Mouse (Mus musculus) liver, adult 2 months (tissue): Measurements from ENCODE around the gene Defb45. TPM values are rescaled to one million over a fixed set of nuclear protein-coding genes. Genes with fewer than 3 reads are reported as not detected.

Source experiments
- DNase-seq: peaks from one replicate; pipeline ENCODE4 v3.0.0-alpha.2; 2011; ENCODE audit warnings: low read depth, low spot score; ENCODE audit errors: extremely low read depth
- H3K27ac ChIP-seq: fragments of 200-500 bp; replicated peaks from 2 replicates; pipeline ENCODE4 v1.5.1; 2012; ENCODE audit warnings: low read depth, mild to moderate bottlenecking, control low read depth, inconsistent platforms, low read length; ENCODE audit not compliant: insufficient read depth
- H3K27me3 ChIP-seq: fragments of 200-500 bp; 2 replicates; pipeline ENCODE4 v1.6.1; 2012; ENCODE audit warnings: mild to moderate bottlenecking, moderate library complexity, low read length, inconsistent platforms; ENCODE audit not compliant: control insufficient read depth, insufficient read depth
- H3K36me3 ChIP-seq: fragments of 200-500 bp; 2 replicates; pipeline ENCODE4 v1.6.1; 2012; ENCODE audit warnings: low read length, inconsistent platforms; ENCODE audit not compliant: control insufficient read depth, insufficient read depth
- H3K4me1 ChIP-seq: fragments of 200-500 bp; 2 replicates; pipeline ENCODE4 v1.6.1; 2011; ENCODE audit warnings: low read length; ENCODE audit not compliant: control insufficient read depth, insufficient read depth
- H3K4me3 ChIP-seq: fragments of 200-500 bp; 2 replicates; pipeline ENCODE4 v1.5.1; 2011; ENCODE audit warnings: low read depth, mild to moderate bottlenecking, control low read depth, low read length, moderate library complexity; ENCODE audit not compliant: insufficient read depth
- H3K79me2 ChIP-seq: fragments of 200-500 bp; 2 replicates; pipeline ENCODE4 v1.6.1; 2012; ENCODE audit warnings: inconsistent platforms, mild to moderate bottlenecking, low read length, moderate library complexity; ENCODE audit not compliant: control insufficient read depth, insufficient read depth
- H3K9ac ChIP-seq: fragments of 200-500 bp; 2 replicates; pipeline ENCODE4 v1.6.1; 2012; ENCODE audit warnings: low read depth, mild to moderate bottlenecking, control low read depth, inconsistent platforms, low read length
- CTCF ChIP-seq: fragments of 200-500 bp; IDR thresholded peaks from 2 replicates; pipeline ENCODE4 v1.5.1; 2011; ENCODE audit warnings: low read depth, low read length, control low read depth
- POLR2A ChIP-seq: fragments of 200-500 bp; IDR thresholded peaks from 2 replicates; pipeline ENCODE4 v1.6.1; 2011; ENCODE audit warnings: low read length, control low read depth; ENCODE audit not compliant: insufficient read depth; ENCODE audit errors: extremely low read depth
- WGBS: fragments of 180-500 bp; shearing (Covaris S2); methylation state at CpG from one replicate; pipeline ENCODE4 v1.1.7; 2018; 5-methylcytosine and 5-hydroxymethylcytosine counted together
- polyA plus RNA-seq: library from polyadenylated mRNA; depleted of rRNA; stranded (reverse); fragments of >200 nt; gene quantifications from 2 replicates; pipeline ENCODE4 v1.2.3, GENCODE M21; 2012
- total RNA-seq: library from RNA; depleted of rRNA; stranded (reverse); fragments of >200 nt; gene quantifications from 2 replicates; pipeline ENCODE4 v1.2.3, GENCODE M21; 2014

Gene Defb45
- total and polyA plus RNA-seq, 2 experiments, result not detected

GRCm38 (mm10) chr2:152586926-152587560, 12.2 kb downstream of the Defb45 start:
- Histone ChIP-seq H3K4me3 (no peak overlapping the region), H3K4me1 (no peaks in the 10 kb centered on the region), H3K27me3 (no peaks in the 10 kb centered on the region), H3K79me2 (no peaks in the 10 kb centered on the region), H3K36me3 (no peaks in the 10 kb centered on the region), H3K27ac (no peak overlapping the region), H3K9ac (no peak overlapping the region)
- DNase-seq, result peak; percentile 5
- WGBS, result 78% methylated on average over 4 of the region's 4 CpGs
- TF ChIP-seq POLR2A (no peak), CTCF (peak; percentile 50)

- Histone ChIP-seq H3K27me3 (no peaks in the 10 kb centered on the region), H3K79me2 (no peaks in the 10 kb centered on the region), H3K27ac (no peak overlapping the region), H3K4me1 (no peaks in the 10 kb centered on the region), H3K9ac (no peak overlapping the region), H3K36me3 (no peaks in the 10 kb centered on the region), H3K4me3 (no peak overlapping the region)
- DNase-seq, result no peak
- TF ChIP-seq POLR2A (no peak), CTCF (no peak)
- WGBS, result 86% methylated on average over 11 of the region's 11 CpGs
Measured at GRCm38 (mm10) chr2:152580612-152581011, 18.6 kb downstream of the Defb45 start.

GRCm38 (mm10) chr2:152580107-152580506, 19.1 kb downstream of the Defb45 start, which contains the start of gene Defb19:
Gene Defb19, minus strand, starts transcription at chr2:152580312.
- no peak for DNase-seq
- no peak within 1 kb of the TSS for H3K27ac ChIP-seq
- H3K79me2 ChIP-seq, result no peaks in the 10 kb centered on the region
- WGBS, result 79% methylated on average over 7 of the region's 7 CpGs
- H3K36me3 ChIP-seq, result no peaks in the 10 kb centered on the region
- H3K27me3 ChIP-seq, result no peaks in the 10 kb centered on the region
- H3K4me1 ChIP-seq, result no peaks in the 10 kb centered on the region
- no peak within 1 kb of the TSS for H3K4me3 ChIP-seq
- no peak within 1 kb of the TSS for H3K9ac ChIP-seq
- TF ChIP-seq CTCF, result no peak
- no peak for TF ChIP-seq POLR2A

- H3K9ac ChIP-seq, result no peak overlapping the region
- no peaks in the 10 kb centered on the region for H3K79me2 ChIP-seq
- no peaks in the 10 kb centered on the region for H3K4me1 ChIP-seq
- TF ChIP-seq POLR2A (no peak), CTCF (no peak)
- no peaks in the 10 kb centered on the region for H3K36me3 ChIP-seq
- no peak overlapping the region for H3K4me3 ChIP-seq
- no peak for DNase-seq
- WGBS, result 90% methylated on average over 8 of the region's 8 CpGs
- H3K27me3 ChIP-seq, result no peaks in the 10 kb centered on the region
- no peak overlapping the region for H3K27ac ChIP-seq
Measured at GRCm38 (mm10) chr2:152573484-152573883, 25.7 kb downstream of the Defb45 start.

- Histone ChIP-seq H3K4me1 (no peaks in the 10 kb centered on the region), H3K4me3 (no peak within 1 kb of the TSS), H3K27ac (no peak within 1 kb of the TSS), H3K27me3 (no peaks in the 10 kb centered on the region), H3K36me3 (no peaks in the 10 kb centered on the region), H3K79me2 (no peaks in the 10 kb centered on the region), H3K9ac (no peak within 1 kb of the TSS)
- no peak for TF ChIP-seq POLR2A
- peak; percentile 57 for TF ChIP-seq CTCF
- DNase-seq, result no peak
- 60% methylated on average over 11 of the region's 11 CpGs for WGBS
Measured at GRCm38 (mm10) chr2:152572114-152572794, 26.9 kb downstream of the Defb45 start, which contains the start of gene Defb21. Gene Defb21, plus strand, starts transcription at chr2:152572744.

GRCm38 (mm10) chr2:152570313-152570712, 28.9 kb downstream of the Defb45 start:
- Histone ChIP-seq H3K27me3 (no peaks in the 10 kb centered on the region), H3K79me2 (no peaks in the 10 kb centered on the region), H3K9ac (no peak overlapping the region), H3K4me1 (no peaks in the 10 kb centered on the region), H3K27ac (no peak overlapping the region), H3K4me3 (no peak overlapping the region), H3K36me3 (no peaks in the 10 kb centered on the region)
- no peak for DNase-seq
- TF ChIP-seq CTCF, result no peak
- WGBS, result 41% methylated on average over 6 of the region's 6 CpGs
